Mouse (Mus musculus) T-helper 1 cell (primary cell): ENCODE results near the gene Uqcr10.

Experiments
- in situ Hi-C: fragments of 300-600 bp; cut with MboI, MseI; formaldehyde crosslinking; loops from one replicate; pipeline ENCODE4 v1.15.1; 2025; ENCODE audit warnings: high pct_unique_total_duplicates

Gene Uqcr10

DNA sequence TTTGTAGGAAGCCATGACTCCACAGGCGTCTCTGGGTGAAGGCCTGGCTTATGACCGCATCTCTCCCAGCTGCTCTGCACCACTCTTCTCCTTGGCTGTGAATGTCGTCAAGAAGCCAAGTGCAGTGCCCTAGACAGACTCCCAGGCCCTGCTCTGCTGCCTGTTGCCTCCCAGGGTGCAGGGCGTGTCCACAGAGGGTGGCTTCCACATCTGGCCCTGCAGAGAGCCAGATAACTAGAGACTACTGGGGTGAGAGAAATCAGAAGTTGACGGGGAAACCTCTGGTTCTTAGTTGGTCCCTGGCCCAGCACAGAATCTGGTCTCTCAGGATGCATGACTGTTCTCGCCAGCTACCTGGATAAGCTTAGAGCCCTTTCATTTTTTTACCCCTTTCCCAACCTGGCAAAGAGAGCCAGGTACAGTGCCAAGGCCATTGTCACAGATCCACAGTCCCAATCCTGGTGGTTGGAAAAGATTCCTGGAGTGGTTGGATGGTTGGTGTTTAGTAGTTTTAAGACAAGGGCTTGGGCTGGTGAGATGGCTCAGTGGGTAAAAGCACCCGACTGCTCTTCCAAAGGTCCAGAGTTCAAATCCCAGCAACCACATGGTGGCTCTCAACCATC, 26.8 kb downstream of the Uqcr10 start:
- in situ Hi-C loops, result loop anchor here (25.0 kb wide), 1 partner anchor 1660 kb away; no protein-coding TSS in a partner anchor

DNA sequence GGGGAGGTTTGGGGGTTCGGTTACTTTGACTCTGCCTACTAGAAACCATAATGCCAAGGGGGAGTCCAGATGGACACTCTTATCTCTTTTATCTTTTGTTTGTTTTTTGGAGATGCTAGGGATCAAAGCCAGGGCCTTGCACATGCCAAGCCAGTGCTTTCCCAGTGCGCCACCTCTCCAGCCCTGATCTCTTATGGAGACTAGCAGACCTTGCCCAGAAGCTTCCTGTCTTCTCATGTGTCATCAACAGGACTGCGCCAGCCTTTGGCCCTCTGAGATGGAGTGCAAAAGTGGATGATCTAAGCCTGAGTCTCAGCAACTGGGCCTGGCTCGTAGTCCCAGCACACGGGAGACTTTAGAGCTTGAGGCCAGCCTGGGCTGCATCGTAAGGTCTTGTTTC, 28.4 kb downstream of the Uqcr10 start:
- in situ Hi-C loops, result loop anchor here (25.0 kb wide), 1 partner anchor 1662 kb away; no protein-coding TSS in a partner anchor

DNA sequence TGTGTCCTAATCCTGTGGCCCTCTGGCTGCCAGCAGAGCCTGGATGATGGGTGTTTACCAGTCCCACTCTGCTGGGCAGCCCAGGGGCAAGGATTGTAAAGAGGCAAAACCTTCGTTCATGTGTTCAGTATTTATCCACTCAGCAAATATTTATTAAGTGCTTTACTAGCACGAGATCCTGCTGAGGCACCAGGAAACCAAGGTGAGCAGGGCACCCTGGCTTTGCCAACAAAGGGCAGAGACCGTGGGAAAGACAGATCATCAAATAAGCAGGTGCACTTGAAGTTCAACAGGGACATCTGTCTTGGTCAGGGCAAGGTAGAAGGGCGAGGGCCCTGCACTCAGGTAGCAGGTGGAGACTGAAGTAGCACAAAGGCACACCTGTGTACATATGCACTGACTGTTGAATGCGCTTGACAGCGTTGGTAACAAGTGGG, 29.0 kb downstream of the Uqcr10 start:
- in situ Hi-C loops, result loop anchor here (25.0 kb wide), 1 partner anchor 1662 kb away; no protein-coding TSS in a partner anchor

DNA sequence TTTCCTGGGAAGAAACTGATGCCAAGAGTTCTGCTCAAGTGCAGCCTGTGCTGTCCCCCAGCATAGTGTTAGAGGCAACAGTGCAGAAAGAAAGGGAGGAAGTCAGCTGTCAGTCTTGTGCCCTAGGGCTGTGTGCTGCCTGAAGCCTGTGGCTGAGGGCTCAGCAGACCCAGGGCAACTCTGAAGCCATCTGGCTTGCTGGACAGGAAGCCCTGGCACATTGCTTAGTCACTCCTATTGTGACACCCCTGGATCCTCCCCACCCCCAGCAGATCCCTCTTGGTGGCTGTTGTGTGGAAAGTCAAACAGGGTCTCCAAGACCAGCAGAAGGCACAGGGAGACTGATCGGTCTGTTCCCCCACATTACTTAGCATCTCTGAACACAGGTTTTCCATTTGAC, 29.5 kb downstream of the Uqcr10 start:
- in situ Hi-C loops, result no loop called here

DNA sequence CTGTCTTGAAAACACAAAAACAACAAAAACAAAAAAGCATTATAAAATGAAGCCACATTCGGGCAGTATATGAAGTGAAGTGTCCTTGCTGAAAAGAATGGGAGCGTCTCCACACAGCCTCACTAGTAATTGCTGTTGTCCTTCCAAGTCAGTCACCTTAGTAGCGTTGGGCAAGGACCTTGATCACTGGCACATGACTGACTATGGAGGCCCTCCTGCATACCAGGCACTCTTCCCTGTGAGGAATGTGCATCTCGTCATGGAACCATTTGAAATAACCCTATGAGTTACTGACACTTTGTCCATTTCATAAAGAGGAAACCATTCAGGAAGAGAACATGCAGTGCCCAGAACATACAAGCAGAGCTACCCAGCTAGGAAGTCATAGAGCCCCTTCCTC, 32.4 kb downstream of the Uqcr10 start:
- in situ Hi-C loops, result no loop called here

DNA sequence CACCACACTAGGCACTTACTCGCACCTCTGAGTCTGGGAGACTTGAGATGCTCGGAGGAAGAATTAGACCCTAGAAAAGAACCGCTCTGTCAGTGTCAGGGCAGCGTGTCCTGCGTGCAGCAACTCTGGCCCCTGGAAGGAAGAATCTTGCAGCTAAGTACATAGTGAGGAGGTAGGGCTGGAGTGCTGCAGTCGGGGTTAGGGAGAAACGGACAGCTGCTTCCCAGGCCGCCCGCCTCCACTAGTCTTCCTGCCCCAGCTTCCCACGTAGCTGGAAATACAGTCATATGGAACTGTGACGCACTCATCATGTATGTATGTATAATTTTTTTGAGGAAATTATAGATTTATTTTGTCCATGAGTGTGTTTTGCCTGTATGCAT, 41.7 kb downstream of the Uqcr10 start:
- in situ Hi-C loops, result no loop called here

DNA sequence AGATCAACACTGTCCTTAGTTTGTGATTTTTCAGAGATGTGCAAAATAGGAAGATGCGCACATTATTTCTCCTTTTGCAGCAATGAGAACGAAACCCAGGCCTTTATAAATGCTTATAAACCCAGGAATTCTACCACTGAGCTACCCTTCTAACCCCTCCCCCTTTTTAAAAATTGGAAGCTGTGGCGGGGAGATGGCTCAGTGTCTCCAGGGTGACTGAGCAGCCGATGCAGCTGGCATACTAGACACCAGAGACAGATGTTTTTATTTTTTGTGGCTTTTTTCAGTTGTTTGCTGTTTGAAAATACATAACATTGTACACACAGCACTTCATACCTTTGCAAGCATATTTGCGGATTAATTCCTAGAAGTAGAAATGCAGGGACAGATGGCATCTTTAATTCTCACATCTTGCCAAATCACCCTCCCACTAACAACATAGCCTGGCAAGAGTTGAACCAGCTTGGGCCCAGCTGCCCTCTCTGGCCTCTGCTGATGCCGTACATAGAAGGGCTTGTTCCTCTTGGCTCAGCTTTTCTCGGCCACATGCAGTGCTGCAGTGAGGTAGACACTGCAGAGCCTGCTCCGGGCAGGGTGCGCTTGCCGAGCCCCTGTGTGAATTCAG, 42.2 kb downstream of the Uqcr10 start:
- in situ Hi-C loops, result no loop called here

DNA sequence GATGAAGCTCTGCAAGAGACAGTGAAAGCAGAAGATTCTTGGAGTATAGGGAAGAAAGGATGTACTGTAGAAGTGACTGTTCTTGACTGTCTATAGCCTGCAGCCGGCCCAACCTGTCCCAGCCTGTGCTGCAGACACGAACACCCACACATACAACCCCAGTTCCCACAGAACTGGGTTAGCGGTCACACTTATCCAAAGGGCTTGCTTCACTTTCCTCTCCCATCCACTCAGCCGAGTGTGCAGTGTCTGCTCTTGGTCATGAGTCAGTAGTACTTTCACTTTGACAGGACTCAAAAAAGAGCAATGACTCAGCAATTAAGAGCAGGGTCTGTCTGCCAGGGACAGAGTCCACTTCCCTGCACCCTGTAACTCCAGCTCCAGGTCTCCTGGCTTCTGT, 42.8 kb downstream of the Uqcr10 start:
- in situ Hi-C loops, result no loop called here

DNA sequence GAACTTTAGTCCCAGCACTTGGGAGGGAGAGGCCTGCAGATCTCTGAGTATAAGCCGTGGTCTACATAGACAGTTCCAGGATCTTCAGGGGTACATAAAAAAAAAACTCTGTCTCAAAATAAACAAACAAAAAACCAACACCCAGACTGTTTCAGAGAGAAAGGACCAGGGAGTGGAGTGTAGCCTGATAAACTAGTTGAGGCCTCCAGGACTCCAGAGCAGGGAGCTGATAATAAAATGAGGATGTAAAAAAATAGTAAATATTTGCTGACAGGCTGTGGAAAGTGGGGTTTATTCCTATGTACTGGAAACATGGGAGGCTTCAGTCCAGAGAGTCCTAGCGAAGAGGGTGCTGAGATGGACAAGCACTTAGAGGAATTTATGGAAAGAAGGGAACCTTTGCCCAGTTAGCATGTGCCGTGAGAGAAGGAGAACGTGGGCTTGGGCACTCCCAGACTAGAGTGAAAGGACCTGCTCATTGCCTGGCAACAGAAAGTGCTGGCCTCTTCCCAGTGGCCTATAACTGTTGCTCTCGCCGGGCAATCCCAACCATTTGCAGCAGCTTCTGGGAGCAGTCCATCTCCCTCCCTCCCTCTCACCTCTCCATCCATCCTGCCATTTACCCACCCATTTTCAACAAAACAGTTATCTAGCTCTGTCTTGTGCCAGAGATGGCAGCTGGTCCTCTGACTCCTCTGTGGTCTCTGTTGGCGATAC, 43.7 kb downstream of the Uqcr10 start:
- in situ Hi-C loops, result no loop called here

DNA sequence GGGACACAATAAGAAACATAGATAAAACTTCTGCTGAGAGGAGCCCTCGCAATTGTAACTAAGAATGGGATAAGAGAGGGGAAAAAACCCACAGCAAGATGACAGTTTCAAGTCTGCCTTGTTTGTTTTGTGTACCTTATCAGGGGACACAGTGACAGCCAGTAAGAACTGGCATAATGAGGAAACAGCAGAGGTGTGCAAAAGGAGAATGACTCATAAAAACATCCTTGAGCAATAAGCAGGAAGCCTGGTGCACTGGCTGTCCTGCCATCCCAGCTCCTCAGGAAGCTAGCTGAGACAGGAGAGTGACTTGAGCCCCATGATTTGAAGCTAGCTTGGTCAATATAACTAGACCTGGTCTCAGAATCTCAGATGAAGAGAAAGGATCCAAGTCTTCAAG, 44.3 kb downstream of the Uqcr10 start:
- in situ Hi-C loops, result no loop called here
